Mouse (Mus musculus): Measurements from ENCODE around the gene Amacr.
"Not testable (repeated sequence)": the region's sequence is repeated elsewhere in the genome, so short reads cannot be mapped to it uniquely, and the experiment has no call there.

Gene Amacr

GRCm38 (mm10) chr15:10981377-10982063 is at the start of gene Amacr:
Gene Amacr (plus strand): TSS chr15:10981756.
- DNase-seq, result peak; percentile 79 to 87

- DNase-seq, result no peak
Measured at GRCm38 (mm10) chr15:10933930-10934329, 47.6 kb upstream of the Amacr start.

DNA sequence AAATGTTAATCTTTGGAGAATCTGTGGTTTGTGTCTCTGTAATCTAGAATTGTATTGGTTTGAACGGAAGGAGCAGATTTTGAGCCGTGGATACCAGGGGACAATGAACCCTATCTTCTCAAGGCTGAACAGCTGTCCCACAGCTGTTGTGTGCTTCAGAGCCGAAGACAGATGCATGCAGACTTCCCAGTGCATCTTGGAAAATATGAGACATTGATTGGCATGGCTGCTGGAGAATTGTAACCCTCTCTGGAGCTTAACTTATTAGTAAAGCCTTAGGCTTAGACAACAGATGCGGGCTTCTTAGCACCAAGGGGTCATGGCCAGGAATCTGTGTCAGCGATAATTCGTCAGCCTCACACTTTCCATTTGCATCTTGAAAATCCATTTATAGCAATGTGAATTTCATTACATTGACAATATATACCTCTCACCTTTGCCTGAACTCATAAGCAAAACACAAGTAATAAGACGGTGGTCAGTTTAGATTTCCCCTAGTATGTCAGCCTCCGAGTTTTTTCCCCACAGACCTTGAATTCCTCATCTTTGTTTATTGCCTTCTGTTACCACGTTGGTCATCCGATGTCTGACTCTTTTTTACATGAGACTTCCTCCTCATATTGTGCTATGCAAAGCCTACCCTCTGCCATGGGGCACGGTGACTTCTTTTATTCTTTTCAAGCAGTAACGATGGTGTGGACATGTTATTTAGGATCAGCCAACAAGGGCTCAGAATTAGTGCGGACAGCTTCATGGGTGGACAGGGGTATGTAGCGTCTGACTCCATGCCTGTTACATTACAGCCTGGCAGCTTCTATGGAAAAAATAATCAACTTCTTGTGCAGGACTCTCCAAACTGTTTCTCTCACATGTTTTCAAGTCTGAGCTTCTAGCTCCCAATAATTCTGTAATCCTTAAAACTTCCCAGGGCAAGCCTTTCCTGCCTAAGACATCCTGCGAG is 41.1 kb upstream of the Amacr start:
- DNase-seq, result no peak

DNA sequence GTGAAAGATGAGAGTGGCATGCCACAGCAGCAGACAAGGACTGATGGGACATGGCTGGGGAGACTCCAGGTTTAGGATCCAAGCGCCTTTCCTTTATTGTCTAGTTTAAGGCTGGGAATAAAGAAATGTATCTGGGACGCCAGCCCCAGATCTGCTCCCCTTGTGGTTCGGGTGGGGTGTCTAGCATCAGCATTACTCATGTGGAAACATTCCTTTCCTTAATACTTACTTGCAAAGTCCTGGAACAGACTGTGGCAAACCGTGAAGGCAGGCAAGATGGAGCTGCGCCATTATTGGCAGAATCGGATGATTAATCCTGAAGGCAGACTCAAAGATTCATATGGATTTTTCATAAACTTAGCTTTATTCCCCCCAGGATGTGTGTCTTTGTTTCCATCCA is 39.7 kb upstream of the Amacr start:
- no peak for DNase-seq

GRCm38 (mm10) chr15:10947852-10948251 is 33.7 kb upstream of the Amacr start:
- DNase-seq, result no peak

- DNase-seq, result no peak
Measured at GRCm38 (mm10) chr15:10951951-10952759, 29.4 kb upstream of the Amacr start, which contains the start of gene C1qtnf3. Gene C1qtnf3 (plus strand): TSS chr15:10952332.

- no peak for DNase-seq
Measured at GRCm38 (mm10) chr15:10952760-10953305, 28.7 kb upstream of the Amacr start.

- no peak for DNase-seq
Measured at GRCm38 (mm10) chr15:10953465-10953864, 28.1 kb upstream of the Amacr start.

DNA sequence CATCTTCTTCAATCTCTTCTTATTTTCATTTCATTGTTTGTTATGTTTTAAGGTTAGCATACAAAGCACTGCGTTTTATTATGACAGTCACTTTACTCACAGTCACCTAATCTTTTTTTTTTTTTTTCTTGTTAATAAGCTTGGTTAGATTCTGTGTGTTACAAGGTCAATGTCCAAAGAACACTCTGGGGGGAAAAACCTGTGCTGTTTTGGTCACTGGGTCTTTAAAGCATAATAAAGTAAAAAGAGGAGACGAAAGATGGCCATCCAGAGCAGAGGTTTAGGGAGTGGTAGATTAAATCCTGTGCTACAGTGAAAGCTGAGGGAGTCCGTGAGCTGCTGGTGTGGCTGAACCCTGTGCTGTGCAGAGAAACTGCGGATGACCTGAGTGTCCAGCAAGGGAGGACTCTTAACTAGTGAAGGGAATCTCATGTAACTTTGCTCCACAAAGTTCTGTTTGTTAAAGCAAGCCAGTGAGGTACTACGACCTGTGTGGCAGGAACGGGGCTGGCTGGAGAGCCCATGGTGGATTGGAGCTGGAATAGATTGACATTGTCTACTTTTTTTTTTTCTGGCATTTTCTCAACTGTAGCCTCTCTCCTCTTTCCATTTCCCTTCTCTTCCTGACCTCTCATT is 27.1 kb upstream of the Amacr start:
- no peak for DNase-seq

GRCm38 (mm10) chr15:10955156-10955555 is 26.4 kb upstream of the Amacr start:
- no peak for DNase-seq

- DNase-seq, result no peak
Measured at GRCm38 (mm10) chr15:10956706-10957105, 24.9 kb upstream of the Amacr start.

DNA sequence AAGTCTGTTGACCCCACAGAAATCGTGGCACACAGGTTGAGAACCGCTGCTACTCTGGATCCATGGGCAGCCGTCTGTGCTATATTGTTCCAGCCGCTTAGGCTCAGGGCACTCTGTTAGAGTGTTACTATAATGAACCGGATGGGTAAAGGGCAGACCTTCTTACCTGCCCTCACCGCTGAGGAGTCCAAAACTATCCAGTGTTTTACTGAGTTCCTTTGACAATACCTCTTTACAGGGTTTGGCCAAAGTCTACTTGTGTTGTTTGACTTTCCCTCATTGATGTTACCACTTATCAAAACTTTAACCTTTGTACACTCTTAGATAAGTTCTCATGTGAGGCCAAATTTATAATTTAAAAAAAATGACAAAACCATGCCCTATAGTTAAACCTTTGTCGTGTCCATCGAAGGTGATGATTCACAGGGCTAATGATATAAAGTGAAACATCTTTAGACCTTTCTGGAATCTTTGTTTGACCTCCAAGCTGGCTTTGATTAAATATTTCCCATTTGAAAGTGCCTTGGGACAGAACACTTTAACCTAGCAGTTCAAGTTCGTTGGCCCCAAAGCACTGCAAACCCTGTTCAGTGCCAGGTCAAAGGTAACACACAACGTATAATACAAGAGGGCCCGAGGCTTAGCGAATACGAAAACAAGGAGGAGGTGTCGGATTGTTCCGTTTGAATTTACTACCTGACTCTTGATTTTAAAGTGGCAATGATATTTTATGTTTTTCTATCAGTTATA is 22.1 kb upstream of the Amacr start:
- DNase-seq, result no peak

GRCm38 (mm10) chr15:10960267-10960666 is 21.3 kb upstream of the Amacr start:
- no peak for DNase-seq

- DNase-seq, result no peak
Measured at GRCm38 (mm10) chr15:10962601-10963000, 19.0 kb upstream of the Amacr start.

- no peak for DNase-seq
Measured at GRCm38 (mm10) chr15:10969439-10969838, 12.1 kb upstream of the Amacr start.

DNA sequence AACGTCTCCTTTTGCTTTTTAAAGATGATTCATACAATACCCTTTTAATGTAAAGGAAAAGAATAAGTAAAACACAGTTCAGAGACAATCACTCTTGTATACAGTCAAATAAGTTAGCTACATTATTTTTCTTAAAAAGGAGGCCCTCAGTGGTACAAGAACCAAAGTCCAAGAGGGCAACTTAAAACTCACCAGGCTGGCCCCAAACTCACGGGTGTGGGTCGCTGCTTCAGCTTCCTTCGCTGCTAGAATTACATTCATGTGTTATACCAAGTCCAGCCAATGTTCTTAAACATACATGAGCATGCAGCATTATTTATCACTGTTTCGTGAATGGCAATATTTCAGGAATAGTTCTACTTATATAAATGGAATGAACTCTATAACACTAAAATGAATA is 10.8 kb upstream of the Amacr start:
- DNase-seq, result no peak

- no peak for DNase-seq
Measured at GRCm38 (mm10) chr15:10977151-10977550, 4.4 kb upstream of the Amacr start.

DNA sequence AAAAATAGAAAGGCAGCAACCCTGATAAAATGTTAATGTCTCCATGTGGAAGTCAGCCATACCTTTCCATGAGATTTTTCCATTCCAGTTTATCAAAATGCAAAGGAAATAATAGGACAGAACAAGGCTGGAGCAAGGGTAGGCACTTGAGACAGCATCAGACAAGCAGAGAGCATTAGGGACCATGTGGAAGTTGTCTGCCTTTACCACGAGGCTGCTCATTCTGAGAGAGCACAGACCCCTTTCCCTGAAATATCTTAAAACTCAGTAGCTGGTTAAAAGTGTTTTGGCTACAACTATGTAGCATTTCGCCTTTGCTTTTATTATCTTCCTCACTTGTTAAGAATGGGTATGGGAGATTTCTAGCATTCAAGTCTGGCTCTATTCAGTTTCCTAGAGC is 844 bp upstream of the Amacr start:
- DNase-seq, result no peak

DNA sequence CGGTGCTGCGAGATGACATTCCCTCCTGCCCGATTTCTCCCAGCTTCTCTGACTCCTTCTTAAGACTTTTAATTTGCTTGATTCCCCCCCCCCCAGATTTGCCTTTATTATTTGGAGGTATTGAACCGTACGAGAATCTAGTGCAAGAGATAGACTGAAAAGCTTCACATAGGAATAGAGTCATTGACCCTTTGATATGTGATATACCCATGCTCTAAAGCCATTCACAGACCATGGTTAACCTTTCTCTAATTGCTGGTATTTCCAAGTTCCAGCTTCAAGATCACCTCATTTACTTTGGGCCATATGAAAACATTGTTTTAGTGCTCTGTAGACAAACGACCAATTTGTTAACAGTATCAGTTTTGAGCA is 494 bp downstream of the Amacr start:
- DNase-seq, result no peak

DNA sequence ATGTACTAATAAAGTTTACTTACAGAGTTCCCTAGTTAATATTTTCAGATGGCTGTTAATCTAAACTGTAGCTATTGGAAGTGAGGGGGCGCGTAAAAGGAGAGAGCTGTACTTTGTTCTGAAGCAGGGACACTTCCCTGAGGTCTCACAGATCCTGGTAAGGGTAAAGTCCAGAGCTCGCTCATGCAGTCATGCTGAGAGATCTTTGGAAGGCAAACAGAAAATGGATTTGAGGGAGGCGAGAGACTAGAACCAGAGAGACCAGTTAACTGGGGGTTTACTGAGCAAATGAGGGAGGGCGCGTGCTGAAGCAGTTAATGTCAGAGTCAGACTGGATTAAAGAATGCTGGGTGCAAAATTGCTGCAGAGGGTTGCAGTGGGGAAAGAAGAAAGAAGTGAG is 4.2 kb downstream of the Amacr start:
- no peak for DNase-seq

- not testable (repeated sequence) for DNase-seq
Measured at GRCm38 (mm10) chr15:10986477-10986876, 4.9 kb downstream of the Amacr start.

- DNase-seq, result no peak
Measured at GRCm38 (mm10) chr15:10990411-10990810, 8.9 kb downstream of the Amacr start.
